Mouse (Mus musculus): Measurements from ENCODE around the gene Sycp1. TPM values are rescaled to one million over a fixed set of nuclear protein-coding genes. Genes with fewer than 3 reads are reported as not detected.

The Sycp1 gene
- 0.32 TPM for polyA plus RNA-seq (2014; fragmentation: Illumina TruSeq; extraction: RNeasy Lipid Tissue Mini Kit (QIAGEN cat#74804); ENCODE audit: low read depth, low replicate concordance)

GRCm38 (mm10) chr3:102935451-102936354 is at the start of gene Sycp1:
Gene Sycp1 (minus strand): TSS chr3:102936100.

GRCm38 (mm10) chr3:102964033-102964432 is 28.1 kb upstream of the Sycp1 start, which contains the start of gene Nr1h5:
Gene Nr1h5 (minus strand): TSS chr3:102964133.

GRCm38 (mm10) chr3:102782618-102783017 is 153.3 kb downstream of the Sycp1 start, which contains the start of gene Tshb:
Gene Tshb (minus strand): TSS chr3:102782718.

Other genes starting within 250 kb of the Sycp1 start
- 2.3 TPM for gene Tspan2, start 201.6 kb downstream of the Sycp1 start, polyA plus RNA-seq (2014; fragmentation: Illumina TruSeq; extraction: RNeasy Lipid Tissue Mini Kit (QIAGEN cat#74804); ENCODE audit: low read depth, low replicate concordance)
- gene Tshb, start 153.4 kb downstream of the Sycp1 start, polyA plus RNA-seq (2014; fragmentation: Illumina TruSeq; extraction: RNeasy Lipid Tissue Mini Kit (QIAGEN cat#74804); ENCODE audit: low read depth, low replicate concordance), result not detected
- gene Nr1h5, start 28.0 kb upstream of the Sycp1 start, polyA plus RNA-seq (2014; fragmentation: Illumina TruSeq; extraction: RNeasy Lipid Tissue Mini Kit (QIAGEN cat#74804); ENCODE audit: low read depth, low replicate concordance), result 6.9 TPM
- gene Sike1, start 59.6 kb upstream of the Sycp1 start, polyA plus RNA-seq (2014; fragmentation: Illumina TruSeq; extraction: RNeasy Lipid Tissue Mini Kit (QIAGEN cat#74804); ENCODE audit: low read depth, low replicate concordance), result 11.2 TPM
- gene Csde1, start 84.3 kb upstream of the Sycp1 start, polyA plus RNA-seq (2014; fragmentation: Illumina TruSeq; extraction: RNeasy Lipid Tissue Mini Kit (QIAGEN cat#74804); ENCODE audit: low read depth, low replicate concordance), result 254 TPM
- 19.1 TPM for gene Nras, start 122.2 kb upstream of the Sycp1 start, polyA plus RNA-seq (2014; fragmentation: Illumina TruSeq; extraction: RNeasy Lipid Tissue Mini Kit (QIAGEN cat#74804); ENCODE audit: low read depth, low replicate concordance)
- not detected for gene Ampd1, start 137.9 kb upstream of the Sycp1 start, polyA plus RNA-seq (2014; fragmentation: Illumina TruSeq; extraction: RNeasy Lipid Tissue Mini Kit (QIAGEN cat#74804); ENCODE audit: low read depth, low replicate concordance)
- gene Dennd2c, start 166.5 kb upstream of the Sycp1 start, polyA plus RNA-seq (2014; fragmentation: Illumina TruSeq; extraction: RNeasy Lipid Tissue Mini Kit (QIAGEN cat#74804); ENCODE audit: low read depth, low replicate concordance), result 0.93 TPM
- 53.1 TPM for gene Bcas2, start 235.6 kb upstream of the Sycp1 start, polyA plus RNA-seq (2014; fragmentation: Illumina TruSeq; extraction: RNeasy Lipid Tissue Mini Kit (QIAGEN cat#74804); ENCODE audit: low read depth, low replicate concordance)